Mouse (Mus musculus) thymus, adult 2 months (tissue): ENCODE data around the gene Dyrk2. TPM values are rescaled to one million over a fixed set of nuclear protein-coding genes. Genes with fewer than 3 reads are reported as not detected.

Experiments used
- DNase-seq: peaks from one replicate; pipeline ENCODE4 v3.0.0; 2021
- H3K27ac ChIP-seq: fragments of 200-500 bp; 2 replicates; pipeline ENCODE4 v1.5.1; 2012; ENCODE audit warnings: low read length, control low read depth; ENCODE audit not compliant: control insufficient read depth, insufficient read depth
- H3K27me3 ChIP-seq: fragments of 200-500 bp; 2 replicates; pipeline ENCODE4 v1.6.1; 2012; ENCODE audit warnings: mild to moderate bottlenecking, low read length, moderate library complexity, mixed read lengths; ENCODE audit not compliant: control insufficient read depth, insufficient read depth
- H3K36me3 ChIP-seq: fragments of 200-500 bp; 2 replicates; pipeline ENCODE4 v1.6.1; 2012; ENCODE audit warnings: mild to moderate bottlenecking, low read length, moderate library complexity; ENCODE audit not compliant: control insufficient read depth, insufficient read depth
- H3K4me1 ChIP-seq: fragments of 200-500 bp; replicated peaks from 2 replicates; pipeline ENCODE4 v1.6.1; 2012; ENCODE audit warnings: low read length; ENCODE audit not compliant: control insufficient read depth, insufficient read depth
- H3K4me3 ChIP-seq: fragments of 200-500 bp; 2 replicates; pipeline ENCODE4 v1.5.1; 2012; ENCODE audit warnings: mild to moderate bottlenecking, low read length, control low read depth, moderate library complexity; ENCODE audit not compliant: control insufficient read depth, insufficient read depth
- CTCF ChIP-seq: fragments of 200-500 bp; IDR thresholded peaks from 2 replicates; pipeline ENCODE4 v1.5.1; 2012; ENCODE audit warnings: mild to moderate bottlenecking, control low read depth, low read length, moderate library complexity, borderline replicate concordance; ENCODE audit not compliant: control insufficient read depth, poor library complexity, insufficient read depth; ENCODE audit errors: extremely low read depth
- POLR2A ChIP-seq: fragments of 200-500 bp; IDR thresholded peaks from 2 replicates; pipeline ENCODE4 v1.6.1; 2012; ENCODE audit warnings: mild to moderate bottlenecking, low read length, control low read depth, moderate library complexity; ENCODE audit not compliant: control insufficient read depth, poor library complexity, insufficient read depth; ENCODE audit errors: extremely low read depth
- WGBS: fragments of 180-500 bp; shearing (Covaris S2); methylation state at CpG from one replicate; pipeline ENCODE4 v1.1.7; 2018; 5-methylcytosine and 5-hydroxymethylcytosine counted together
- polyA plus RNA-seq: library from polyadenylated mRNA; depleted of rRNA; stranded (reverse); fragments of >200 nt; gene quantifications from 2 replicates; pipeline ENCODE4 v1.2.3, GENCODE M21; 2012

The Dyrk2 gene
- polyA plus RNA-seq, 1 experiment = 24.5 TPM

GRCm38 (mm10) chr10:118831190-118831589 is 38.8 kb downstream of the Dyrk2 start:
- H3K4me3 ChIP-seq = no peak overlapping the region
- 95% methylated on average over 8 of the region's 8 CpGs for WGBS
- no peaks in the 10 kb centered on the region for H3K27me3 ChIP-seq
- no peak for TF ChIP-seq CTCF
- no peak for TF ChIP-seq POLR2A
- H3K27ac ChIP-seq = no peak overlapping the region
- peaks cover 20% of the 10 kb centered on the region for H3K4me1 ChIP-seq
- no peaks in the 10 kb centered on the region for H3K36me3 ChIP-seq
- DNase-seq = no peak

- no peak for TF ChIP-seq CTCF
- no peak for TF ChIP-seq POLR2A
- no peaks in the 10 kb centered on the region for H3K36me3 ChIP-seq
- WGBS = 29% methylated on average over 2 of the region's 2 CpGs
These were observed 40.4 kb downstream of the Dyrk2 start for GRCm38 (mm10) chr10:118829641-118830040.

GRCm38 (mm10) chr10:118827116-118827515 is 42.9 kb downstream of the Dyrk2 start:
- H3K27me3 ChIP-seq = no peaks in the 10 kb centered on the region
- peaks cover 20% of the 10 kb centered on the region for H3K4me1 ChIP-seq
- no peaks in the 10 kb centered on the region for H3K36me3 ChIP-seq
- peak overlapping the region; percentile 82 for H3K27ac ChIP-seq
- H3K4me3 ChIP-seq = no peak overlapping the region
- TF ChIP-seq POLR2A (no peak), CTCF (no peak)
- 41% methylated on average over 7 of the region's 7 CpGs for WGBS
- DNase-seq = peak; percentile 53

More at GRCm38 (mm10) chr10:118829641-118830040, 40.4 kb downstream of the Dyrk2 start:
- no peak for DNase-seq
- Histone ChIP-seq H3K27me3 (no peaks in the 10 kb centered on the region), H3K27ac (no peak overlapping the region), H3K4me1 (peaks cover 20% of the 10 kb centered on the region), H3K4me3 (no peak overlapping the region)

GRCm38 (mm10) chr10:118824830-118825229 is 45.2 kb downstream of the Dyrk2 start:
- 94% methylated on average over 8 of the region's 8 CpGs for WGBS
- no peak for DNase-seq
- Histone ChIP-seq H3K27me3 (no peaks in the 10 kb centered on the region), H3K36me3 (no peaks in the 10 kb centered on the region), H3K4me3 (no peak overlapping the region), H3K4me1 (peaks cover 28% of the 10 kb centered on the region), H3K27ac (no peak overlapping the region)
- no peak for TF ChIP-seq POLR2A
- TF ChIP-seq CTCF = no peak

GRCm38 (mm10) chr10:118820901-118821300 is 49.1 kb downstream of the Dyrk2 start:
- DNase-seq = no peak
- H3K27ac ChIP-seq = no peak overlapping the region
- H3K36me3 ChIP-seq = no peaks in the 10 kb centered on the region
- no peak overlapping the region for H3K4me3 ChIP-seq
- peaks cover 12% of the 10 kb centered on the region for H3K4me1 ChIP-seq
- no peaks in the 10 kb centered on the region for H3K27me3 ChIP-seq
- TF ChIP-seq CTCF (no peak), POLR2A (no peak)
- WGBS = 78% methylated on average over 7 of the region's 7 CpGs

- peaks cover 12% of the 10 kb centered on the region for H3K4me1 ChIP-seq
- TF ChIP-seq CTCF (no peak), POLR2A (no peak)
- WGBS = 36% methylated on average over 4 of the region's 4 CpGs
- H3K36me3 ChIP-seq = no peaks in the 10 kb centered on the region
- no peaks in the 10 kb centered on the region for H3K27me3 ChIP-seq
- no peak overlapping the region for H3K4me3 ChIP-seq
- DNase-seq = no peak
- no peak overlapping the region for H3K27ac ChIP-seq
These were observed 50.2 kb downstream of the Dyrk2 start for GRCm38 (mm10) chr10:118819846-118820245.

GRCm38 (mm10) chr10:118817089-118817488 is 52.9 kb downstream of the Dyrk2 start:
- TF ChIP-seq CTCF (no peak), POLR2A (no peak)
- no peaks in the 10 kb centered on the region for H3K27me3 ChIP-seq
- no peak for DNase-seq
- 98% methylated on average over 6 of the region's 6 CpGs for WGBS
- no peaks in the 10 kb centered on the region for H3K36me3 ChIP-seq
- H3K4me3 ChIP-seq = no peak overlapping the region
- no peak overlapping the region for H3K27ac ChIP-seq
- H3K4me1 ChIP-seq = peaks cover 15% of the 10 kb centered on the region
